Mouse (Mus musculus) hindbrain, embryonic 14.5 days (tissue): ENCODE measurements around the gene Crnkl1. TPM values are rescaled to one million over a fixed set of nuclear protein-coding genes. Genes with fewer than 3 reads are reported as not detected.
"Not testable (repeated sequence)": the region's sequence is repeated elsewhere in the genome, so short reads cannot be mapped to it uniquely, and the experiment has no call there.

Experiments used
- ATAC-seq: fragments of 200-750 bp; cut with Nextera tagmentation; 2 replicates; pipeline ENCODE4 v1.8.0; 2017; ENCODE audit warnings: moderate number of reproducible peaks, mild to moderate bottlenecking, moderate TSS enrichment, moderate library complexity; ENCODE audit not compliant: low FRiP score
- DNase-seq: peaks from one replicate; pipeline ENCODE4 v3.0.0-alpha.2; 2015; ENCODE audit warnings: low spot score
- H3K27ac ChIP-seq: fragments of 300-500 bp; sonication (generic); 2 replicates; pipeline ENCODE4 v1.5.1; 2014; ENCODE audit warnings: mild to moderate bottlenecking, moderate library complexity
- H3K27me3 ChIP-seq: fragments of 300-500 bp; sonication (generic); 2 replicates; pipeline ENCODE4 v1.6.1; 2014; ENCODE audit warnings: mild to moderate bottlenecking, low read length, mixed read lengths; ENCODE audit not compliant: control insufficient read depth, insufficient read depth
- H3K36me3 ChIP-seq: fragments of 300-500 bp; sonication (generic); replicated peaks from 2 replicates; pipeline ENCODE4 v1.6.1; 2014; ENCODE audit not compliant: control insufficient read depth, insufficient read depth
- H3K4me1 ChIP-seq: fragments of 300-500 bp; sonication (generic); replicated peaks from 2 replicates; pipeline ENCODE4 v1.6.1; 2014; ENCODE audit warnings: antibody characterized with exemption, low read length, mixed read lengths; ENCODE audit not compliant: control insufficient read depth, insufficient read depth
- H3K4me2 ChIP-seq: fragments of 300-500 bp; sonication (generic); replicated peaks from 2 replicates; pipeline ENCODE4 v1.6.1; 2014; ENCODE audit warnings: mild to moderate bottlenecking, moderate library complexity
- H3K4me3 ChIP-seq: fragments of 300-500 bp; sonication (generic); replicated peaks from 2 replicates; pipeline ENCODE4 v1.5.1; 2014; ENCODE audit warnings: mild to moderate bottlenecking, low read length
- H3K9ac ChIP-seq: fragments of 300-500 bp; sonication (generic); 2 replicates; pipeline ENCODE4 v1.6.1; 2014
- H3K9me3 ChIP-seq: fragments of 300-500 bp; sonication (generic); 2 replicates; pipeline ENCODE4 v1.6.1; 2016; ENCODE audit warnings: low read length; ENCODE audit not compliant: control insufficient read depth
- WGBS: fragments of 180-500 bp; shearing (Covaris S2); extraction: QIAGEN DNeasy Blood & Tissue Kit; methylation state at CpG from one replicate; pipeline ENCODE4 v1.1.7; 2014; 5-methylcytosine and 5-hydroxymethylcytosine counted together
- polyA plus RNA-seq: library from polyadenylated mRNA; unstranded; fragments of >200 nt; fragmentation: Nextera tagmentation; extraction: Ambion mirVana; gene quantifications from 2 replicates; pipeline ENCODE4 v1.2.1, GENCODE M21; 2014

Crnkl1 gene
- polyA plus RNA-seq, 1 experiment from 2014 or later: 25.0 TPM

- no peak overlapping the region for H3K4me2 ChIP-seq
- no peak overlapping the region for H3K27ac ChIP-seq
- no peak for DNase-seq
- no peaks in the 10 kb centered on the region for H3K27me3 ChIP-seq
- H3K9ac ChIP-seq: no peak overlapping the region
- 71% methylated on average over 7 of the region's 7 CpGs for WGBS
- ATAC-seq: no peak
- H3K36me3 ChIP-seq: no peaks in the 10 kb centered on the region
- H3K9me3 ChIP-seq: no peaks in the 10 kb centered on the region
- no peak overlapping the region for H3K4me3 ChIP-seq
- H3K4me1 ChIP-seq: peaks cover 10% of the 10 kb centered on the region; the same call in 1 of the 2 replicates
Observed at GRCm38 (mm10) chr2:145948402-145948954, 13.7 kb upstream of the Crnkl1 start.

- no peak overlapping the region for H3K27ac ChIP-seq
- no peak overlapping the region for H3K9ac ChIP-seq
- ATAC-seq (no peak), DNase-seq (no peak)
- H3K4me1 ChIP-seq: no peaks in the 10 kb centered on the region
- no peaks in the 10 kb centered on the region for H3K36me3 ChIP-seq
- WGBS: 54% methylated on average over 3 of the region's 3 CpGs
- no peaks in the 10 kb centered on the region for H3K27me3 ChIP-seq
- H3K4me2 ChIP-seq: no peak overlapping the region
- H3K9me3 ChIP-seq: no peaks in the 10 kb centered on the region
- H3K4me3 ChIP-seq: no peak overlapping the region
Observed at GRCm38 (mm10) chr2:145944286-145944685, 9.5 kb upstream of the Crnkl1 start.

DNA sequence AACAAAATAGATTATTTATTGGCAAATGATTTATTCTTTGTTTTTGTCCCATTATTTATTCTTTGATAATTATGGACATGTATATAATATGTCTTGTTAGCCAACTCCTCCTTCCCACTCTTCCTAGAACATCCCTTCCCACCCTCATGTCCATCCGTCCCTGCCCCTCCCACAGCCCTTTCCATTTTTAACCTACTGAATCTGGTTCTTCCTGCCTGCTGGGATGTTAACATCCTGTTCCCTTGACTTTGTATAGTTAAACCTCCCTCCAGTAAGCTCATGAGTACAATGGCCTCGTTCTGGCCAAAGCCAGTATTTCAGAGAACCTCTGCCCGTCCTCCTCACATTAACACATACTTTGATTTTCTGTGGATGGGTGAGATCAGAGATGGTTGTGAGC, 6.6 kb upstream of the Crnkl1 start:
- Histone ChIP-seq H3K4me1 (no peaks in the 10 kb centered on the region), H3K9me3 (no peaks in the 10 kb centered on the region), H3K4me3 (no peak overlapping the region), H3K4me2 (no peak overlapping the region), H3K9ac (no peak overlapping the region), H3K27ac (no peak overlapping the region), H3K27me3 (no peaks in the 10 kb centered on the region), H3K36me3 (no peaks in the 10 kb centered on the region)
- ATAC-seq (no peak), DNase-seq (no peak)
- 78% methylated on average over 3 of the region's 3 CpGs for WGBS

DNA sequence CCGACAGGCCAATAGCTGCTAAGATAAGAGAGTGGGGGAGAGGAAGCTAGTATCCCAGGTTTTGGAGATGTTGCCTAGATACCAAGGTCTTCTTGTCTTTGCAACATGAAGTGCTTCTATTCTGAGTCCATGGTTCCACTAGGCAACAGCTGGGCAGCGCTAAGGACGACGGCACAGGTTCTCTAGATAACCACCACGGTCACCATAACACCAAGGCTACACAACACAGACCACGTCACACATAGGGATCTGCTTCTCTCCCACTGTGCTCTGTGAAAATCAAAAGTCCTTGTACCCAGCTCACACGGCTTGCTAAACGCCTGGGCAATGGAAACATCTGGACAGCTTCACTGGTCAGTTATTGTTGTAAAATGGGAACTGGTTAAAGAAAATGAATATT, 2.2 kb upstream of the Crnkl1 start:
- peaks cover 6% of the 10 kb centered on the region for H3K4me1 ChIP-seq
- peaks cover 10% of the 10 kb centered on the region for H3K36me3 ChIP-seq
- no peak overlapping the region for H3K9ac ChIP-seq
- DNase-seq (no peak), ATAC-seq (no peak)
- H3K4me3 ChIP-seq: no peak overlapping the region
- H3K9me3 ChIP-seq: no peaks in the 10 kb centered on the region
- H3K27me3 ChIP-seq: no peaks in the 10 kb centered on the region
- 81% methylated on average over 8 of the region's 8 CpGs for WGBS
- H3K27ac ChIP-seq: no peak overlapping the region
- H3K4me2 ChIP-seq: no peak overlapping the region

DNA sequence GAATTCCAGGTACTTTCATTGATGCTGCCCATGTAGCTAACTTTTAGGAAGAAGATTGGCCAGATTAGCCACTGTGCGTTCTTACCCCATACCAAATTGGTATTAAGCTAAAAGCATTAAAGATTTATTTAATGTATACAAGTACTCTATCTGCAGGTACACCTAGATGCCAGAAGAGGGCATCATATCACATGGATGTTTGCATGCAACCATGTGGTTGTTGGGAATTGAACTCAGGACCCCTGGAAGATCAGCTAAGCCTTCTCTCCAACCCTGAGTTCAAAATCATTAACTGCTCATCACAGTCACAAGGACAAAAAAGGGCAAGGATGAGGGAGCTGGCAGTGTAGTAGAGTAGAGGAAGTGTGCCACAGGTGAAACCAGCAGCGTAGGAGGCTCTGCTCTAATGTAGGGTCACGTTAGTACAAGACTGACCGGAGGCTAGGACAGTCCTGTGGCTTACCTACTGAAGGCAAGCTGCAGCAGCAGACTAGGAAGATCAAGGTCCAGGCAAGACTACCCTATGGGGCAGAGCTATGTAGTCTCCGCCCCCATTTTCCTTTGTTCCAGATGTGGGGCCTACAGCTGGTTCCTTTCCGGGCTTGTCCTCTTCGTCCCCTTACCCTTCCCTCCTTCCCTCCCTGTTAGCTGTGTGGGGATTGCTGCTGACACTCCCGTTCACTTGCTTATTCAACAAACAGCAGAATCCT, 13.7 kb downstream of the Crnkl1 start:
- no peaks in the 10 kb centered on the region for H3K27me3 ChIP-seq
- H3K36me3 ChIP-seq: peaks cover 94% of the 10 kb centered on the region
- H3K9ac ChIP-seq: no peak overlapping the region
- no peak overlapping the region for H3K27ac ChIP-seq
- no peaks in the 10 kb centered on the region for H3K9me3 ChIP-seq
- H3K4me1 ChIP-seq: no peaks in the 10 kb centered on the region
- ATAC-seq: no peak
- H3K4me2 ChIP-seq: no peak overlapping the region
- H3K4me3 ChIP-seq: no peak overlapping the region
- 91% methylated on average over 8 of the region's 8 CpGs for WGBS
- DNase-seq: no peak

- not testable (repeated sequence) for ATAC-seq, H3K9me3 ChIP-seq, H3K27ac ChIP-seq, H3K4me3 ChIP-seq, DNase-seq, H3K27me3 ChIP-seq, H3K4me2 ChIP-seq, H3K9ac ChIP-seq
- 34% methylated on average over 4 of the region's 4 CpGs for WGBS
- peaks cover 35% of the 10 kb centered on the region for H3K36me3 ChIP-seq
- peaks cover 17% of the 10 kb centered on the region for H3K4me1 ChIP-seq
Observed at GRCm38 (mm10) chr2:145905884-145906283, 28.9 kb downstream of the Crnkl1 start.

DNA sequence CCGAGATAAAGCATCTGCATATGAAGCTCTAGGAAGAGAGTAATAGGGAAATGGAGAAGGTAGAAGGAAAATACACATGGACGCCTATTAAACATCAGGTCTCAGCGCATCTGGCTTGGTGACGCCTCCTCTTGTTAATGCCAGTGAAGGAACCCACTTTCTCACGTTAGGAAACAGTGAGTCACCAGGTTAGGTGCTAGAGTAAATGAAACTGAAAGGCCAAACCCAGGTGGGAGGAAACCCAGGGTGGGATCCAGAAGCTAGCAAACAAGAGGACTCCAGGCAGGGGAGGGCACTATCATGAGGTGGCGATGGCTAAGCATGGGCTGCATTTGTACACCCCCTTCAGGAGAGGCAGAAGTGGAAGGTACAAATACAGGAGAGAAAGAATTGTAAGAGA, 29.7 kb downstream of the Crnkl1 start:
- no peaks in the 10 kb centered on the region for H3K27me3 ChIP-seq
- ATAC-seq (no peak), DNase-seq (no peak)
- peaks cover 17% of the 10 kb centered on the region for H3K4me1 ChIP-seq
- H3K4me3 ChIP-seq: no peak overlapping the region
- peaks cover 28% of the 10 kb centered on the region for H3K36me3 ChIP-seq
- no peaks in the 10 kb centered on the region for H3K9me3 ChIP-seq
- no peak overlapping the region for H3K4me2 ChIP-seq
- no peak overlapping the region for H3K9ac ChIP-seq
- 85% methylated on average over 6 of the region's 6 CpGs for WGBS
- no peak overlapping the region for H3K27ac ChIP-seq

DNA sequence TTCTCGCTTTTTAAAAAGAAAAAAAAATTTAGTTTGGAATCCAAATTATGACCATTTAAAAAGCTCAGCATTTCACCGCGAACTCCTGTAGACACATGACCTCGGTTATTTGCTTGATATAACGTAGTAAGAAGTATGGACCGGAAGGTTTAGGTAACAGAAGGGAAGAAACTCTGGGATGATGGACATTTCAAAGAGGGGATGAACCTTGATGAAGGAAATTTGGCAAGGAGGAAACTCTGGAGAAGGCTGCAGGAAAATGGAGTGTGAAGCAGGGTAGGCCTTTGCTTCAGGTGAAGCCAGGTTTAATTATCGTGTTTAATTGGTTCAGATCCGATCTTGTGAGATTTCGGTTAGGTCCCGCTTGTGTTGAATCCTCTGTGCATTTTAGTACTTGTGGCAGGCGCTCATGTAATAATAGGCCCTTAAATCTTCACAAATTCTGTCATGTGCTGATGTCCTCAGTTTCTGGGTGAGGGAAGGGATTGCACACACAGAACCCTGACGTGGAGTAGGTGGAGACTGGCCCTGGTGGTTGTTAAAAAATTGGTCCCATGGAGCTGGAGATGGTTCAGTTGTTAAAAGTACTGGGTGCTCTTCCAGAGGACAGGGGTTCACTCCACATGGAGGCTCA, 30.7 kb downstream of the Crnkl1 start:
- no peaks in the 10 kb centered on the region for H3K27me3 ChIP-seq
- H3K4me1 ChIP-seq: peaks cover 17% of the 10 kb centered on the region
- no peak overlapping the region for H3K27ac ChIP-seq
- peaks cover 17% of the 10 kb centered on the region; the same call in 1 of the 2 replicates for H3K36me3 ChIP-seq
- peak overlapping the region; percentile 96 for H3K9ac ChIP-seq
- DNase-seq (no peak), ATAC-seq (no peak)
- H3K4me3 ChIP-seq: peak overlapping the region; percentile 100
- H3K9me3 ChIP-seq: no peaks in the 10 kb centered on the region
- WGBS: 42% methylated on average over 12 of the region's 12 CpGs
- peak overlapping the region; percentile 81 for H3K4me2 ChIP-seq

DNA sequence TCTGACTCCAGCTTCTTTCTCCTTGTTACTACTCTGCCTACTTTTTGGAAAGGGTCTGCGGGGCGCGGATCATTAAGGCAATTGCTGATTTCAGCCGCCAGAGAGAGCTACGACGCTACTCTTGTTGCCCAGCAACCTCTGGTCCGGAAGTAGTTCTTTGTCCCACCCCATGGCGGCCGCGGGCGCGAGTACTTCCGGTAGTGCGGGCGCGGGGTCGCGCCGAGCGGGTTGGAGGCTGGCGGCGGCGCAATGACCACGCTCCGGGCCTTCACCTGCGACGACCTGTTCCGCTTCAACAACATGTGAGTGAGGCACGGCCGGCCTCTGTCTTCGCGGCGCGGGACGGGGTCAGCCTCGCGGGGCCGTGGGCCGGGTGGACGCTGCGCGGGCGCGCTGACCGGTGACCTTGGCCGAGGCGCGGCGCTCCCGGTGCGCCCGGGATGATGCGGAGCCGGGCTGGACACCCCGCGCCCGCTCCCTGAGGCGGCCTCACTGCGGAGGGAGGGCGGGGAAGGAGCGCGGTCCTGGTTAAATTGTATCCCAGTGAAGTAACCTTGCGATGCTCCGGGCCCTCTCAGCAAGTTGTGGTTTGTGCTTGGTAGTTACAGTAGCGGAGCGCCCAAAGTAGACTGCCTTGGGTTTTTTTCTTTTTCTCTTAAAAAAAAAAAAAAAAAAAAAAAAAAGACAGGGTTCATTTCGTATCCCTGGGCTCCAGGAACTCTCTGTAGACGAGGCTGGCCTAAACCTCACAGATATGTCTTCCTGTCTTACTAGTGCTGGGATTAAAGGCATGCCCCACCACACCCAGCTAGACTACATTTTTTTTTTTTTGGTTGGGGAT, 31.5 kb downstream of the Crnkl1 start:
- peak overlapping the region; percentile 96 for H3K9ac ChIP-seq
- peak overlapping the region; percentile 81 for H3K4me2 ChIP-seq
- peak overlapping the region; percentile 100 for H3K4me3 ChIP-seq
- no peaks in the 10 kb centered on the region for H3K27me3 ChIP-seq
- no peaks in the 10 kb centered on the region for H3K9me3 ChIP-seq
- ATAC-seq (peak; percentile 97), DNase-seq (peak; percentile 93)
- H3K36me3 ChIP-seq: peaks cover 12% of the 10 kb centered on the region; the same call in 1 of the 2 replicates
- under 1% methylated on average over 66 of the region's 68 CpGs for WGBS
- H3K27ac ChIP-seq: peak overlapping the region; percentile 80
- peaks cover 17% of the 10 kb centered on the region for H3K4me1 ChIP-seq
